Mouse (Mus musculus): Measurements from ENCODE around the gene Kif13a. TPM values are rescaled to one million over a fixed set of nuclear protein-coding genes. Genes with fewer than 3 reads are reported as not detected.

Gene Kif13a
- polyA plus RNA-seq, 1 experiment from 2014 or later, result 11.7 TPM

DNA sequence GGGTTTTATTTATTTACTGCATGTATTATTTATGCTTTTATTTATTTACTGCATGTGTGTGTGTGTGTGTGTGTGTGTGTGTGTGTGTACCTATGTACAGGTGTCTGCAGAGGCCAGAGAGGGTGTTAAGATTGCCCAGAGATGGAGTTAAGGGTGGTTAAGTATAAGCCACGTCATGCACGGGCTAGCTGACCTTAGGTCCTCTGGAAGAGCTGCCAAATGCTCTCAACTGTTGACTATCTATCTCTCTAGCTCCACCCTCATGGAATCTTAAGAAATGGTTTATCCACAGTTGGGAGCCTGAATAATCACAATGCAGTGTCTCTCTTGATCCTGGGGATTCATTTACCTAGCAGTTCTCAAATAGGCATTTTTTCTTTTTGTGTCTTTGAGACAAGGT is 30.8 kb downstream of the Kif13a start:
- Histone ChIP-seq H3K9me3 (ENCODE audit: control insufficient read depth, low read length) (0 out of 2 replicates have a peak, but pooled peaks cover 4% of the 10 kb centered on the region), H3K4me2 (ENCODE audit: low read depth, low read length) (no peak overlapping the region), H3K9ac (ENCODE audit: low read length) (no peak overlapping the region), H3K27ac (ENCODE audit: low read length) (no peak overlapping the region), H3K4me1 (replicated peaks; ENCODE audit: control insufficient read depth, insufficient read depth, low read length) (0 out of 2 replicates have a peak, but pooled peaks cover 2% of the 10 kb centered on the region), H3K27me3 (ENCODE audit: control insufficient read depth, insufficient read depth, low read depth, low read length) (no peaks in the 10 kb centered on the region), H3K4me3 (ENCODE audit: low read length) (no peak overlapping the region), H3K36me3 (ENCODE audit: control insufficient read depth, insufficient read depth, low read length) (no peaks in the 10 kb centered on the region)
- no peak for ATAC-seq (ENCODE audit: low read depth)
- WGBS, result 24% methylated on average over 2 of the region's 2 CpGs

DNA sequence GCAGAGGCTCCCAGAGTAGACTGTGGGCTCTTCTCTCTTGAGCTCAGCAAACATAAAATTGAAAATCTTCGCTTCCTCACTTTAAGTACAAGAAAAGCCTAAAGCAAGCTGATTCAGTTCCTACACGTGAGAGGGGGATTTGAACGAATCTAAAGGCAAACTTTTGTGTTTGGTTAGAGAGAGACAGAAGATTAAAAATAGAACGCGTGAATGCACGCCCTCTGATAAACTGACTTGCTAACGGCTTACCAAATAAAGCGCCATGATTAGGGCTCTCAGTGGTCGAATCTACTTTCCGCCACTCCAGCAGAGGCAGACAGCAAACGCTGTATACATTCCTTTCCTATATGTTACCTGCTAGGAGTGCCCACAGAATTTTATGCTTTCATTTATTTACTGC is 31.3 kb downstream of the Kif13a start:
- no peaks in the 10 kb centered on the region for H3K27me3 ChIP-seq (ENCODE audit: control insufficient read depth, insufficient read depth, low read depth, low read length)
- H3K36me3 ChIP-seq (ENCODE audit: control insufficient read depth, insufficient read depth, low read length), result no peaks in the 10 kb centered on the region
- no peak overlapping the region for H3K4me3 ChIP-seq (ENCODE audit: low read length)
- H3K4me2 ChIP-seq (ENCODE audit: low read depth, low read length), result no peak overlapping the region
- H3K4me1 ChIP-seq (replicated peaks; ENCODE audit: control insufficient read depth, insufficient read depth, low read length), result 0 out of 2 replicates have a peak, but pooled peaks cover 1% of the 10 kb centered on the region
- no peak for ATAC-seq (ENCODE audit: low read depth)
- no peak overlapping the region for H3K27ac ChIP-seq (ENCODE audit: low read length)
- H3K9ac ChIP-seq (ENCODE audit: low read length), result no peak overlapping the region
- WGBS, result 47% methylated on average over 11 of the region's 11 CpGs
- H3K9me3 ChIP-seq (ENCODE audit: control insufficient read depth, low read length), result 0 out of 2 replicates have a peak, but pooled peaks cover 4% of the 10 kb centered on the region

DNA sequence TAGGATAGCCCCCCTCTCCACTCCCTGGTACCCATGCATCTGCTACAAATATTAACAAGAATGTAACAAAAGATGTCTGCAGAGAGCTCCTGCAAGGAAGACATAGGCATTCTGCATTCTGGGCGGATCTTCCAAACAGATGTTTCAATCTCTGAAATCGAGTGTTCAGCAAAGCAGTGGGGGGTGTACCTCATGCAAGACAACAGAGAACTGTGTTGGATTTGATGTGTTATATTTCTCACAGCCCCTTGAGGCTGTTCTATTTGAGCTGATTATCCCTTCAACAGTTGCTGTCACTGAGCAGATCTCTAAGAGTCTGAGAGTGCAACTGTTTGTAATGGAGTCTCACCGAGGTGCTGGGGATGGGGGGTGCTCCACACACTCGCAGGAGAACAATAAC is 37.3 kb downstream of the Kif13a start:
- no peaks in the 10 kb centered on the region for H3K9me3 ChIP-seq (ENCODE audit: control insufficient read depth, low read length)
- H3K4me3 ChIP-seq (ENCODE audit: low read length), result no peak overlapping the region
- no peaks in the 10 kb centered on the region for H3K36me3 ChIP-seq (ENCODE audit: control insufficient read depth, insufficient read depth, low read length)
- H3K27me3 ChIP-seq (ENCODE audit: control insufficient read depth, insufficient read depth, low read depth, low read length), result no peaks in the 10 kb centered on the region
- ATAC-seq (ENCODE audit: low read depth), result no peak
- peaks cover 26% of the 10 kb centered on the region for H3K4me1 ChIP-seq (replicated peaks; ENCODE audit: control insufficient read depth, insufficient read depth, low read length)
- 50% methylated on average over 4 of the region's 4 CpGs for WGBS
- H3K9ac ChIP-seq (ENCODE audit: low read length), result no peak overlapping the region
- H3K27ac ChIP-seq (ENCODE audit: low read length), result no peak overlapping the region
- no peak overlapping the region for H3K4me2 ChIP-seq (ENCODE audit: low read depth, low read length)

DNA sequence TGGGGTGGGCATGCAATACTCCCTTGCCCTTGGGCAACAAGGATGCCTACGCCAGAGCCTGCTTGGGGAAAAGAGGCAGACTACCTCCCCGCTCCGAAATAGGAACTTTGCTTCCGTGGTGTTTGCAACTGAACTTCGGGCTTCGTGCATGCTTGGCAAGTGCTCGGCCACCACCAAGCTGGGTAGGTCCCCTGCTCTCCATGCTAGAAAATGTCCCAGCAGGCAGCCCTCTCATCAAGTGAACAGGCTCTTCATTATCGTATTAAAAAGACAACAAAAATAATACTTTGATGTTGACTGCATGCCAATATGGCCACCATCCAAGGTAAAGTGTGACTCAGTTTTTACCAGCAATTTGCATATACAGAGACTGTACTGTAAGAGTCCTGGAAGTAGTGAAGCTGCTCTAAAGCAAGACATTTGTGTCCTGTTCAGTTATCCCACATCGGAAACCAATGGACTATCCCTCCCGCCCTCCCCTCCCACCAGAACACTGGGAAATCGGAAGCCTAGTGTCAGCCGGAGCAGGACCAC is 41.5 kb downstream of the Kif13a start:
- H3K36me3 ChIP-seq (ENCODE audit: control insufficient read depth, insufficient read depth, low read length), result no peaks in the 10 kb centered on the region
- H3K4me3 ChIP-seq (ENCODE audit: low read length), result no peak overlapping the region
- no peaks in the 10 kb centered on the region for H3K27me3 ChIP-seq (ENCODE audit: control insufficient read depth, insufficient read depth, low read depth, low read length)
- WGBS, result 60% methylated on average over 12 of the region's 12 CpGs
- H3K27ac ChIP-seq (ENCODE audit: low read length), result no peak overlapping the region
- peaks cover 53% of the 10 kb centered on the region for H3K4me1 ChIP-seq (replicated peaks; ENCODE audit: control insufficient read depth, insufficient read depth, low read length)
- no peak overlapping the region for H3K4me2 ChIP-seq (ENCODE audit: low read depth, low read length)
- no peak overlapping the region for H3K9ac ChIP-seq (ENCODE audit: low read length)
- peak; percentile 51; the same call in 1 of the 2 replicates for ATAC-seq (ENCODE audit: low read depth)
- H3K9me3 ChIP-seq (ENCODE audit: control insufficient read depth, low read length), result no peaks in the 10 kb centered on the region

DNA sequence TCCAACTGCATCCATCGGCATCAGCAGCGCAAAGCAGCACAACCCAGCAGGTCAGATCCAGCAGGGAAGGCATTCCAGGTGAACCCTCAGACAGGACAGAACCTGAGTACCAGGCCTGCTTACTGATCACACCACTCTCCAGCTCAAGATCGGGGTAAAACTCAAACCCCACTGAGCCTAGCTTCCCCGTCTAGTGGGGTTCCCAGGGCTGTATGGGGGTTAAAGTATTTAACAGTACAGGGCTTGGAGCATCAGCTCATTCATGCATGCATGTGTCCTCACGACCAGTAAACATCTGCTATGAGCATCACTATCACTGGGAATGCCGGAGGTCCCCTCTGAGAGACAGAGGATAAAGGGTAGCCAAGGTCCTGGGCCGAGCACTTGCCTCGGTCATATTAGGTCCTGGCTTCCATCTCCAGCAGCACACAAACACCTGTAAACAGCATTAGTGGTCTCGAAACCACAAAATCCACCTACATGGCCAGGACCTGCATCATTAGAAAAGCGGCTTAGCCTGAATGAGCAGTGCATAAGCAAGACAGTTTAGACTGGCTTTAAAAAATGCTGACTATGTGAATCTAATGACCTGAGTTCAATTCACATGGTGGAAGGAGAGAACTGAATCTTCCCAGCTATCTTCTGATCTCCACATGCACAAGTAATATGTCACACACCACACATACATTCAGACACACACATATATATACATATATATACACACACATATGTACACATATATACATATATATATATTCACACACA is 43.0 kb downstream of the Kif13a start:
- WGBS, result 89% methylated on average over 10 of the region's 10 CpGs
- Histone ChIP-seq H3K4me1 (replicated peaks; ENCODE audit: control insufficient read depth, insufficient read depth, low read length) (peaks cover 49% of the 10 kb centered on the region), H3K9ac (ENCODE audit: low read length) (no peak overlapping the region), H3K36me3 (ENCODE audit: control insufficient read depth, insufficient read depth, low read length) (no peaks in the 10 kb centered on the region), H3K27me3 (ENCODE audit: control insufficient read depth, insufficient read depth, low read depth, low read length) (no peaks in the 10 kb centered on the region), H3K4me2 (ENCODE audit: low read depth, low read length) (no peak overlapping the region), H3K9me3 (ENCODE audit: control insufficient read depth, low read length) (no peaks in the 10 kb centered on the region), H3K4me3 (ENCODE audit: low read length) (no peak overlapping the region), H3K27ac (ENCODE audit: low read length) (no peak overlapping the region)
- no peak for ATAC-seq (ENCODE audit: low read depth)

DNA sequence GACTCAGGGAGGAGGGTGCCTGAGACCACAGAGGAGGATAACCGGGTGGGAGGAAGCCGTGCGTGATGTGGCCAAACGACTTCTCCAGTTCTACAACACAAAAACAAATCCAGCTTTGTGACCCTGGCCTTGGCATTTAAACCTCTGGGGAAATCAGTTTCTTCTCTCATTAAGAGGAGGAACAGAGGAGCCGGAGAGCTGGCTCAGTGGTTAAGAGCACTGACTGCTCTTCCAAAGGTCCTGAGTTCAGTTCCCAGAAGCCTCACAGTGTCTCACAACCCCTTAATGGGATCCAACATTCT is 44.0 kb downstream of the Kif13a start:
- ATAC-seq (ENCODE audit: low read depth), result no peak
- peak overlapping the region; percentile 83 for H3K27ac ChIP-seq (ENCODE audit: low read length)
- peaks cover 51% of the 10 kb centered on the region for H3K4me1 ChIP-seq (replicated peaks; ENCODE audit: control insufficient read depth, insufficient read depth, low read length)
- no peak overlapping the region for H3K9ac ChIP-seq (ENCODE audit: low read length)
- no peak overlapping the region for H3K4me2 ChIP-seq (ENCODE audit: low read depth, low read length)
- H3K27me3 ChIP-seq (ENCODE audit: control insufficient read depth, insufficient read depth, low read depth, low read length), result no peaks in the 10 kb centered on the region
- WGBS, result 45% methylated on average over 5 of the region's 5 CpGs
- no peaks in the 10 kb centered on the region for H3K9me3 ChIP-seq (ENCODE audit: control insufficient read depth, low read length)
- H3K36me3 ChIP-seq (ENCODE audit: control insufficient read depth, insufficient read depth, low read length), result no peaks in the 10 kb centered on the region
- no peak overlapping the region for H3K4me3 ChIP-seq (ENCODE audit: low read length)

DNA sequence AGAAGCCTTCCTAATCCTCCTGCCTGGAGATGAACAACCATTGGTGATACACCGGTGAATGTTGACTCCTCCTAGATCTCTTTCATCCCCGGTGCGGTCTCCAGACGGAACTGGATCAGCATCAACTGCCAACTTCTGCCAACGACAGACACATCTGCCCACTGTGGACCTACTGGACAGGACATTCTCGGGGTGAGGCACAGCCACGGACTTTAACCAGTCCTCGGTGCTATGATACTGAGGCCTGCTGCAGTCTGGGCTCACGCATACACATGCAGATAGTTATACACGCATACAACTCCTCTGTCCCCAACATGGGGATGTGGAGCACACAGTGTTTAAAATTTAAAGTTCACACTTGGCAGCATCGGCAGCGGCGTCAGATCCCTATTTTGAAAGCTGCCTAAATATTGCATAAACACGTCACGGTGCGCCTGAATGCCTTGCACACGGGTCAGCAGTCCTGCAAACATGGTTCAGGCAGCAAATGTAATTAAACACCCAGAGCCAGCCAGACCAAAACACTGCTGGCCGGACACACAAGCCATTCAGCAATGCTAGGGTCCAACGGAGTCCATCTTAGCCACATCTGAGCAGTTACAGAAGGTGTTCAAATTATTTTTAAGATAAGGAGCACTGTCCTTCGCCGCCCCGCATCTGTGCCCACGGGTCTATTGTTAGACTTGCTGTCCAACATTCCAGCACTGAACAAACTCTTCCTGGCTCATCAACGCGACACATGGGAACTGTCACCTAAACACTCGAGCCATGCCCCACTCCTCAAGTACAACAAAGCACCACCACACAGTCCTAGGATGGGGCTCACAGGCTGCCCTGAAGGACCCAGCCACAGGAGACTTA is 44.5 kb downstream of the Kif13a start:
- Histone ChIP-seq H3K9me3 (ENCODE audit: control insufficient read depth, low read length) (no peaks in the 10 kb centered on the region), H3K9ac (ENCODE audit: low read length) (no peak overlapping the region), H3K27me3 (ENCODE audit: control insufficient read depth, insufficient read depth, low read depth, low read length) (no peaks in the 10 kb centered on the region), H3K4me1 (replicated peaks; ENCODE audit: control insufficient read depth, insufficient read depth, low read length) (peaks cover 53% of the 10 kb centered on the region), H3K36me3 (ENCODE audit: control insufficient read depth, insufficient read depth, low read length) (no peaks in the 10 kb centered on the region), H3K4me3 (ENCODE audit: low read length) (no peak overlapping the region), H3K4me2 (ENCODE audit: low read depth, low read length) (no peak overlapping the region), H3K27ac (ENCODE audit: low read length) (peak overlapping the region; percentile 83)
- WGBS, result 39% methylated on average over 26 of the region's 26 CpGs
- ATAC-seq (ENCODE audit: low read depth), result peak; percentile 35

DNA sequence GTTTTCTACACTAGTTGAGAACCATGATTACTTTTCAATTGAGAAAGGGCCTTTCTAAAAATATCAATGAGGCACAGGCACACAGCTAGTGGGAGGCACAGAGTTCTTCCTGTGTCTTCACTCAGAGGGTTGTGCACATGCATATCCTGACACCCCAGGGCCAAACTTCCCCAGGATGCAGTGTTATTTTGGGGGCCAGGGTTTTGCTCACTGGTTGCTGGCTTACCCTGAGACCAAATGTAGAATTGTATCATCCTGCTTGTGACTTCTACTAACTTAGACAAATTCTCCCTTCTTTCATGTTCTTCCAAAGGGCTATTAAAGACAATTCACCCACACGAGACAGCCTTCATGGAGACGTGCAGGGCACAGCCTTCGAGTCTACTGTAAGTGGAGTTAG is 45.7 kb downstream of the Kif13a start:
- Histone ChIP-seq H3K27me3 (ENCODE audit: control insufficient read depth, insufficient read depth, low read depth, low read length) (no peaks in the 10 kb centered on the region), H3K9me3 (ENCODE audit: control insufficient read depth, low read length) (no peaks in the 10 kb centered on the region), H3K27ac (ENCODE audit: low read length) (peak overlapping the region; percentile 83), H3K4me1 (replicated peaks; ENCODE audit: control insufficient read depth, insufficient read depth, low read length) (peaks cover 53% of the 10 kb centered on the region), H3K4me3 (ENCODE audit: low read length) (no peak overlapping the region), H3K4me2 (ENCODE audit: low read depth, low read length) (no peak overlapping the region), H3K9ac (ENCODE audit: low read length) (no peak overlapping the region), H3K36me3 (ENCODE audit: control insufficient read depth, insufficient read depth, low read length) (no peaks in the 10 kb centered on the region)
- ATAC-seq (ENCODE audit: low read depth), result no peak
- WGBS, result 61% methylated on average over 3 of the region's 3 CpGs

DNA sequence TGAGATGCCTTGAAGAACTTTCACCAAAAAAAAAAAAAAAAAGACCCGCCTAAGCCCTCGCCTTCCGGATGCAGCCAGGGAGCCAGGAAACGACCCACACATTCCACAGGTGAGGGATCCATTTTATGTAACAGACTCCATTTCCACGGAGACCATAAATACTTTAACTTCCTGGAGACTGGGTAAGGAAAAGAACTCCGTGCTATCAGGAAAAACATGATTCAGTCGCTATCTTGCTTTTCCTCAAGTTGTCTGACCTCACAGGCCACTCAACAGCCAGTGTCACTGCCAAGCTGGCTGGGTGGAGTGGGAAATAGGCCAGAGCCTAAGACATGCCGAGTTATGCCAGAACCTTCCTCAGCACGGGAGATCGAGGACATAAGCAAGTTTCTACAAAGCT is 46.3 kb downstream of the Kif13a start:
- H3K9me3 ChIP-seq (ENCODE audit: control insufficient read depth, low read length), result no peaks in the 10 kb centered on the region
- peaks cover 47% of the 10 kb centered on the region for H3K4me1 ChIP-seq (replicated peaks; ENCODE audit: control insufficient read depth, insufficient read depth, low read length)
- H3K27me3 ChIP-seq (ENCODE audit: control insufficient read depth, insufficient read depth, low read depth, low read length), result no peaks in the 10 kb centered on the region
- H3K27ac ChIP-seq (ENCODE audit: low read length), result peak overlapping the region; percentile 83
- 19% methylated on average over 10 of the region's 10 CpGs for WGBS
- 0 out of 2 replicates have a peak overlapping the region, but pooled peaks have one; percentile 34 for H3K9ac ChIP-seq (ENCODE audit: low read length)
- H3K4me3 ChIP-seq (ENCODE audit: low read length), result no peak overlapping the region
- H3K4me2 ChIP-seq (ENCODE audit: low read depth, low read length), result peak overlapping the region; percentile 13
- no peaks in the 10 kb centered on the region for H3K36me3 ChIP-seq (ENCODE audit: control insufficient read depth, insufficient read depth, low read length)
- ATAC-seq (ENCODE audit: low read depth), result peak; percentile 41
